Mouse (Mus musculus) ZHBTc4 (cell line): ENCODE results near the gene Zfp940.

Source experiments
- DNase-seq: peaks from one replicate; pipeline ENCODE4 v3.0.0-alpha.2; 2011; ENCODE audit warnings: low read depth, low spot score

Zfp940 gene

DNA sequence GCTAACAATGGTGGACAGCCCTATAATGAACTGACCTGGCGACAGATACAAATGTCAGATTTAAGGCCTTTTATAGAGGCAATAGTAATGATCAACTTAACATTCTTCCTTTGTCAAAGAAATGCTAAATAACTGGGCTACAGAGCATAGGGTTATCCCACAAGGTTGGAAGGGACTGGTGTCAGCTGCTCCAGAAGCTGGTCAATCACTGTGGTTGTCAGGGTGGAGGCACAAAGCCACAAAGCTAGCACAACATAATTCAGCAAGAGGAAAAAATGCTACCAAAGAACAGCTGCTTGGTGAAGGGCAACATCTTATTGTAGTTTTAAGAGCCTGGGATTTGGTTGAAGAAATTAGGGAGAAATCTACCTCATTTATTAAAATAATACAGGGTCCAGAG is 41.2 kb downstream of the Zfp940 start:
- DNase-seq, result no peak

DNA sequence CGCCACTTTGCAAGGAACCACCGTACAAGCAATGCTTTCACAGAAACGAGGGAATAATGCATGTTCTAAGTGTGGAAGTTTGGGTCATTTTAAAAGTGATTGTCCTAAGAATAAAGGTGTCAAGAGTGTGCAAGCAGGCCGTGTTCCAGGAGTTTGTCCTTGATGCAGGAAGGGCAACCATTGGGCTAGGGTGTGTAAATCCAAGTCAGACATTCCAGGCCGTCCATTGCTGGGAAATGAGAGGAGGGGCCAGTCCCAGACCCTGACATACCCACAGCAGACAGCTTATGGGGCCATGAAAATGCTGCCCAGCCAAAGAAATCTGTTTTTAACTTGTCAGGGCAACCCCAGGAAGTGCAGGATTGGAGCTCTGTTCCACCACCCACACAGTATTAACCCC is 46.4 kb downstream of the Zfp940 start:
- DNase-seq, result peak; percentile 57

DNA sequence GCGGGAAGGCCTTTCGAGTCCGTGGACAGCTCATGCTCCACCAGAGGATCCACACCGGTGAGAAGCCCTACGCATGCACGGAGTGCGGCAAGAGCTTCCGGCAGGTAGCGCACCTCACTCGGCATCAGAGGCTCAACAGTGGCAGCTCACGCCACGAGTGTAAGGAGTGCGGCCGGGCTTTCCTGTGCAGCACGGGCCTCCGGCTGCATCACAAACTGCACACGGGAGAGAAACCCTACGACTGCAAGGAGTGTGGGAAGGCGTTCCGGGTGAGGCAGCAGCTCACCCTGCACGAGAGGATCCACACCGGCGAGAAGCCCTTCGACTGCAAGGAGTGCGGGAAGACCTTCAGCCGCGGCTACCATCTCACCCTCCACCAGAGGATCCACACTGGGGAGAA is 60.6 kb downstream of the Zfp940 start:
- DNase-seq, result peak; percentile 66

DNA sequence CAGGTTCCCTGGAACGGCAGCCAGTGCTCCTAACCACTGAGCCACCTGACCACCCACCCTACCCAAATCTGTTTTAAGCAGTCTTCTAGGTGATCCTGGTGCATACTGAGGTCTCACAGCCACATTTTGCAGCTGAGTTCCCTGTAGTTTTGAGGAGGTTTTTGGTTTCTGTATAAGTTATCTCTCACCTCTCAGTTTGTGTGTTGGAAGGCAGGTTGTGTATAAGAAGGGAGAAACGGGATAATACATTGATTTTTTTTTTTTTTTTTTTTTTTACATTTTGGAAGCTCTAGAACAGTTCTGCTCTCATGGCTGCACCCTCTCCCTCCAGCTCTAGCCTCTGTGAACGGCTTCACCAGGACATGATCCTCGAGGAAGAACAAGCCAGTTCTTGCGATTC is 67.6 kb downstream of the Zfp940 start:
- DNase-seq, result no peak

DNA sequence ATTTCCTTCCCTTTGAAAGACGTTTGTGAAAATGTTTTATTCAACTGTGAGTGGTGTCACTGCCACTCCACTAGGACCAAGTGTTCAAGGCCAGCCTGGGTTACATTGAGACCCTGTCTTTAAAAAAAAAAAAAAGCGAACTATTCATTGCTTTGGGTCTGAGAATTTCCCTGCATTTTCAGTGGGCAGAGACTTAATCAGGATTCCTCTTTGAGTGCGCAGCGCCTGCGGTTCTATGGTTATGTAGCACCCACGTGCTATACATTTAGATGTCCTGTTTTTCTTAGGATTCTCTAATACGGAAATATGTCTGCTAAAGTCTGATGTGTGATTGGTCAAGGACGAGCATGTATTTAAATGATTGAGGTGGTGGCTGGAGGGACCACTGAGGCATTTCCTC is 68.4 kb downstream of the Zfp940 start:
- no peak for DNase-seq

DNA sequence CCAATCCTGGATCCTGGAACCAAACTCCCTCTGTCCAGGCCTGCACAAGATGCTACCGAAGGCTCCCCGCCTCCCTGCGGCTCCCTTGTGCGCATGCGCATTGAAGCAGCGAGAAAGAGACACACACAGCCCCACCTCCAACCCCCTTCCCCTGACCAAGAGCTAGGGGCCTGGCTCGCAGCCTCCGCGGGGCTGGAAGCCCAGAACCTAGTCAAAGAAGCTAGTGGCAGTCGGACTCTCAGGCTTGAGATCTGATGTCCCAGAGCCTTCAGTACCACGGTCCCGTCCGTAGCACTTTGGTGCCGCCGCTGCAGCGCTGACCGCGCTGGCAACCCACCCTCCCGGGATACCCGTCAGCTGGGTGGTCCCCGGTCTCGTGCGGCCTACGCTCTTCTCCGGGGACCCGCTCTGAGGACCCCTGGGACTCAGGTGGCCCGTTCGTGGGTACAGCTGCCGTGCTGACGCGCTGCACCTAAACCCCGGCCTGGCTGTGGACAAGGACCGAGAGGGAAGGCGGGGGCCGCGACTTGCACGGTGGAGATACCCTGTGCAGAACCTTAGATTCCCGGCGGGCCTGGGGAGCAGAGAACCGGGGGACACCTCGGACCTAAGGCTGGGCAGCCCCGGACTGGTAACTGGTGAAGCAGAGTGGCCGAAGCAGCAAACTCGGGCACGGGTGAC is 69.5 kb downstream of the Zfp940 start, which contains the start of gene Zfp30:
TSS of gene Zfp30 (plus strand) at position 128 of the 681 bp plus-strand sequence.
- peak; percentile 97 for DNase-seq
